Mouse (Mus musculus) embryo, embryonic 10.5 days (tissue): ENCODE results near the gene Calr4.

Experiments
- DNase-seq: peaks from one replicate; pipeline ENCODE4 v3.0.0-alpha.2; 2015; ENCODE audit warnings: low spot score

Calr4 gene

GRCm38 (mm10) chr4:109279689-109280458, 45.6 kb downstream of the Calr4 start, which contains the start of gene Eps15:
Eps15 (plus strand) TSS chr4:109280268.
- DNase-seq: peak; percentile 94

- peak; percentile 44 for DNase-seq
These were observed 46.3 kb downstream of the Calr4 start for GRCm38 (mm10) chr4:109280459-109281160.

- peak; percentile 27 for DNase-seq
These were observed 46.9 kb downstream of the Calr4 start for GRCm38 (mm10) chr4:109281161-109281560.

DNA sequence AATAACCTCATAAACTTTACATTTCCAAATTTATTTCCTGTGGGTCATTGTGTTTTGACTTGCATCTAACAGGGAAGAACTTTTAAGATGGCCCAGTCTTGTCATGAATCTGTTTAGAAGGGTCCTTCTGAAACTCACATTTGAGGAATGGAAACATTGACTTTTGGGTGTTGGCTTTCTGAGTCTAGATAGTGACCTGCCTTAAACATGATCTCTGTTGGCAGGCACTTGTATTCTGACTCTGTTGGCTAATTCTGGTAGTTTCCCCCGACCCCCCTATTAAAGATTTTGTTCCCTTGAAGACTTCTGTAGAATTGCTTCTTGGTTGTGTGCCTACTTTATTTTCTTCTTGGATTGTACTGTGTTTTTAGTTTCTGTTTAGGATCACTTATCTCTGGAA, 47.7 kb downstream of the Calr4 start:
- no peak for DNase-seq

DNA sequence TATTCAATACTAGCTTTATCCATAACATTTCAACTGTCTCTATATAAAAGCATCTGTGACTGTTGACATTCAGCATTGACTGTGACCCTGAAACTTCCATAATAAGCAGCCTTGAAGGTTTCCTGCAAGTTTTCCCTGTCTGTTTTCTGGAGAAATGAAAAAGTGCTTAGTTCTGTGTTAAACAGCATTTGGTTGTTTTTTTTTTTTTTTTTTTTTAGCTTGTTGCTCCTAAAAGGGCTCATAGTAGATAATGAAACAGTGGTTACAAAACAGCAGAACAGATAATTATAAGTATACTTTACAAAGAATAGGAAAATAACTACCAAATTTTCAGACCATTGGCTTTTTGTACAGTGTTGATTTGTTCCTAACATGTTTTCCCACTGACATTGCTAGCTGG, 60.3 kb downstream of the Calr4 start:
- no peak for DNase-seq

GRCm38 (mm10) chr4:109296510-109296909, 62.2 kb downstream of the Calr4 start:
- no peak for DNase-seq

- DNase-seq: no peak
These were observed 64.9 kb downstream of the Calr4 start for GRCm38 (mm10) chr4:109299136-109299535.
